Mouse (Mus musculus) forebrain, embryonic 14.5 days (tissue): ENCODE data around the gene Prlh. TPM values are rescaled to one million over a fixed set of nuclear protein-coding genes. Genes with fewer than 3 reads are reported as not detected.
A peak's percentile ranks its signal among the peaks of the same experiment; 100 is the strongest.

Source experiments
- ATAC-seq: fragments of 200-750 bp; cut with Nextera tagmentation; 2 replicates; pipeline ENCODE4 v1.8.0; 2017; ENCODE audit warnings: mild to moderate bottlenecking, moderate library complexity
- DNase-seq: peaks from one replicate; pipeline ENCODE4 v3.0.0-alpha.2; 2015; ENCODE audit warnings: low spot score
- H3K27ac ChIP-seq: fragments of 300-500 bp; sonication (generic); 2 replicates; pipeline ENCODE4 v1.5.1; 2014; ENCODE audit warnings: low read depth, mild to moderate bottlenecking, control low read depth, low read length, moderate library complexity
- H3K27me3 ChIP-seq: fragments of 300-500 bp; sonication (generic); replicated peaks from 2 replicates; pipeline ENCODE4 v1.6.1; 2014; ENCODE audit warnings: low read length, control low read depth, mixed read lengths; ENCODE audit not compliant: control insufficient read depth, insufficient read depth
- H3K36me3 ChIP-seq: fragments of 300-500 bp; sonication (generic); 2 replicates; pipeline ENCODE4 v1.6.1; 2014; ENCODE audit warnings: low read length, control low read depth; ENCODE audit not compliant: control insufficient read depth, insufficient read depth
- H3K4me1 ChIP-seq: fragments of 300-500 bp; sonication (generic); 2 replicates; pipeline ENCODE4 v1.6.1; 2014; ENCODE audit warnings: antibody characterized with exemption, low read length, control low read depth; ENCODE audit not compliant: control insufficient read depth, insufficient read depth
- H3K4me2 ChIP-seq: fragments of 300-500 bp; sonication (generic); 2 replicates; pipeline ENCODE4 v1.6.1; 2014; ENCODE audit warnings: mild to moderate bottlenecking, control low read depth, low read length
- H3K4me3 ChIP-seq: fragments of 300-500 bp; sonication (generic); 2 replicates; pipeline ENCODE4 v1.5.1; 2014; ENCODE audit warnings: low read depth, low read length, control low read depth
- H3K9ac ChIP-seq: fragments of 300-500 bp; sonication (generic); 2 replicates; pipeline ENCODE4 v1.6.1; 2014; ENCODE audit warnings: mild to moderate bottlenecking, low read length, control low read depth, moderate library complexity
- H3K9me3 ChIP-seq: fragments of 300-500 bp; sonication (generic); replicated peaks from 2 replicates; pipeline ENCODE4 v1.6.1; 2016; ENCODE audit warnings: low read length, control low read depth, mixed read lengths; ENCODE audit not compliant: control insufficient read depth
- WGBS: fragments of 180-500 bp; shearing (Covaris S2); extraction: QIAGEN DNeasy Blood & Tissue Kit; methylation state at CpG from one replicate; pipeline ENCODE4 v1.1.7; 2014; 5-methylcytosine and 5-hydroxymethylcytosine counted together
- polyA plus RNA-seq: library from polyadenylated mRNA; unstranded; fragments of >200 nt; fragmentation: Nextera tagmentation; extraction: Ambion mirVana; gene quantifications from 2 replicates; pipeline ENCODE4 v1.2.1, GENCODE M21; 2014

Gene Prlh
- polyA plus RNA-seq, 1 experiment from 2014 or later, result not detected

- Histone ChIP-seq H3K36me3 (no peaks in the 10 kb centered on the region), H3K4me3 (peak overlapping the region; percentile 69; the same call in 1 of the 2 replicates), H3K4me1 (peaks cover 6% of the 10 kb centered on the region; the same call in 1 of the 2 replicates), H3K9ac (no peak overlapping the region), H3K9me3 (no peaks in the 10 kb centered on the region), H3K27ac (no peak overlapping the region), H3K4me2 (peak overlapping the region; percentile 98), H3K27me3 (no peaks in the 10 kb centered on the region)
- whole genome bisulfite sequencing, result 63% methylated on average over 10 of the region's 10 CpGs
- DNase-seq (no peak), ATAC-seq (no peak)
Measured at GRCm38 (mm10) chr1:90999911-91000601, 47.1 kb downstream of the Prlh start.

GRCm38 (mm10) chr1:91001101-91001500, 48.2 kb downstream of the Prlh start:
- no peak for ATAC-seq

GRCm38 (mm10) chr1:91001871-91002539, 49.1 kb downstream of the Prlh start:
- Histone ChIP-seq H3K9ac (no peak overlapping the region), H3K4me2 (no peak overlapping the region), H3K27ac (no peak overlapping the region), H3K36me3 (no peaks in the 10 kb centered on the region), H3K4me3 (no peak overlapping the region), H3K9me3 (no peaks in the 10 kb centered on the region), H3K27me3 (no peaks in the 10 kb centered on the region), H3K4me1 (peaks cover 6% of the 10 kb centered on the region; the same call in 1 of the 2 replicates)
- WGBS, result 90% methylated on average over 3 of the region's 3 CpGs
- DNase-seq, result no peak
- no peak for ATAC-seq

More at GRCm38 (mm10) chr1:91001101-91001500, 48.2 kb downstream of the Prlh start:
- no peak for DNase-seq
- no peaks in the 10 kb centered on the region for H3K27me3 ChIP-seq
- H3K4me3 ChIP-seq, result no peak overlapping the region
- H3K9ac ChIP-seq, result no peak overlapping the region
- 86% methylated on average over 3 of the region's 3 CpGs for WGBS
- no peak overlapping the region for H3K27ac ChIP-seq
- H3K9me3 ChIP-seq, result no peaks in the 10 kb centered on the region
- H3K36me3 ChIP-seq, result no peaks in the 10 kb centered on the region
- no peak overlapping the region for H3K4me2 ChIP-seq
- H3K4me1 ChIP-seq, result peaks cover 6% of the 10 kb centered on the region; the same call in 1 of the 2 replicates

- H3K9ac ChIP-seq, result no peak overlapping the region
- H3K27me3 ChIP-seq, result no peaks in the 10 kb centered on the region
- no peak for DNase-seq
- peaks cover 6% of the 10 kb centered on the region; the same call in 1 of the 2 replicates for H3K4me1 ChIP-seq
- no peaks in the 10 kb centered on the region for H3K9me3 ChIP-seq
- no peak overlapping the region for H3K4me3 ChIP-seq
- no peaks in the 10 kb centered on the region for H3K36me3 ChIP-seq
- H3K4me2 ChIP-seq, result no peak overlapping the region
- no peak for ATAC-seq
- H3K27ac ChIP-seq, result no peak overlapping the region
- 87% methylated on average over 3 of the region's 3 CpGs for WGBS
Measured at GRCm38 (mm10) chr1:91002641-91003040, 49.7 kb downstream of the Prlh start.

Other genes with a start within 250 kb of the Prlh start
- gene Col6a3, start 109.1 kb upstream of the Prlh start, polyA plus RNA-seq, result 2.9 and 5.5 TPM in 2 replicates
- gene Mlph, start 38.0 kb upstream of the Prlh start, polyA plus RNA-seq, result 0.05 and 0.38 TPM in 2 replicates
- 0.11 and 0.36 TPM in 2 replicates for gene Rab17, start 16.6 kb downstream of the Prlh start, polyA plus RNA-seq
- gene Lrrfip1, start 45.6 kb downstream of the Prlh start, polyA plus RNA-seq, result 27.2 and 35.6 TPM in 2 replicates
- gene Rbm44, start 192.0 kb downstream of the Prlh start, polyA plus RNA-seq, result 0.15 and 0.17 TPM in 2 replicates
- 2.6 and 3.0 TPM in 2 replicates for gene Ramp1, start 226.7 kb downstream of the Prlh start, polyA plus RNA-seq